Mouse (Mus musculus) lung, postnatal 14 days (tissue): ENCODE measurements at regions not wholly inside any gene's neighbourhood (a gene's known extent, or its start where the extent isn't known, plus 50 kb on each side); places are given as distances from the start of the nearest gene placed in this dataset.
A peak's percentile ranks its signal among the peaks of the same experiment; 100 is the strongest.

Experiments
- DNase-seq: peaks from one replicate; pipeline ENCODE4 v3.0.0; 2021

DNA sequence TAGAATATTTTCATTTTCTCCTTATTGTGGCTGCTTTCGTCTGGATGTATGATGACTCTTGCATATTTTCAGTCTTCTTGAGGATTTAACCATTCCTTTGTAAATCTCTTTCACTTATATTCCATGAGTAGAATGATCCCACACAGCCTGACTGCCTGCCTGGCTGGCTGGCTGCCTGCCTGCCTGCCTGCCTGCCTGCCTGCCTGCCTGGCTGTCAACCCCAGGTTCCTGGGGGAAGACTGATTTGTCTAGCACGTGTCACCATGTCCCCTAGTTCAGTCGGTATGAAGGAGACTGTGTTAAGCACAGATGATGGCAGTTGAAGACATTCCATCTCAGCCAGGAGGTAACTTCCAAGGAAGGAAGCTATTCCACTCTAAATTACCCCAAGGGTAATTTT lies 370.8 kb downstream of the Nkx6-1 start:
- DNase-seq: no peak

DNA sequence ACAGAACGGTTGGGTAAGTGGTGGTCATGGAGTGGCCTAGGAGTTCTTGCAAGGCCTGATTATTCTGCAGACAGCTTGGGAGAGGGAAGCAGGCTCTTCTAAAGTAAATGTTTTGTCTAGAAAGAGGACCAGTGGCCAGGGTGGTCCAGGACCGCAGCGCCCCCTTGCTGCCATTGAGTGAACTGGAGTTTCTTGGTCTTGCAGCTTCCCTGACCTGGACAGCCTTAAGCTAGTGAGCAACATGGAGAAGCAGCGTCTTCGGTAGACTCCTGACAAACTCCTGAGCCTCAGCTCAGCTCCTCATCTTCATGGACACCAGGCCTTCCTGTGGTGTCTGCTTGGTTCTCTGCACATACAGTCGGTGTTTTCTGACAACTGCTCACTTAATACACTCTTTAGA lies 376.4 kb downstream of the Nkx6-1 start:
- DNase-seq: peak; percentile 40

DNA sequence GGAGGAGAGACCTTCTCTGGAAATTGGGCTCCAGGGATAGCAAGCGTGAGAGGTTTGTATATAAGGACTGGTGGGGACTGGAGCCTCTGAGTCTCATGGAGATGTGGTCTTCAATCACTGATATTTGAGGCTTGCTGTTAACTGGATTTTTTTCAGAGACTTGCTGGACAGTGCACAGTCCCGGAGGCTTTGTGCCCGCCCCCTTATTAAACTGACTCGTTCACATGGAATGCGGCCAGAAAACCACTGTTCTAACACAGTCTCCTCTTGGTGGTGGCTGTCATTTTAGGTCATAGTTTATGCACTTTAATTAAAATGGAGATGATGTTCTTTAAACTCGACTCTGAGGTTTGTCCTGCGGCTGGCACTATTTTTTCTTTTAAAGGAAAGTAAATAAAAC lies 378.9 kb downstream of the Nkx6-1 start:
- DNase-seq: no peak

GRCm38 (mm10) chr5:101250474-101250873 lies 405.0 kb downstream of the Gpat3 start:
- no peak for DNase-seq

DNA sequence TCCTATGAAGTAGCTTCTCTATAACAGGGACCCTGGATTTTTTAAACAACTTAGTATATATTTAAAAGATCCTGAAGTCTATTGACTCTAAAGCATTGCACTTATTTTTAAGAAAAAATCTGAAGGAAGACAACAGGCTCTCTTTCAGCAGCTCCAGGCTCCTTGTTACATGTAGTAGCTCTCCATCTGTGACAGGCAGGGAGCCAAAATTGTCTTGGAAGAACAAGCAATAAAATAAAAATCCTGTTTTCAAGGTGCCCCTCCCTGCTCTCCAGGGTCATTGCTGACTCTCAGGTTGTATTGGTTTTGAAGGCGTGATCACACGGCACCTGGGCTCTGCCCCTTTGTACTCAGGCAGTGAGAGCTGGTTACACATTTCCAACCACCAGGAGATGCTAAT lies 397.1 kb downstream of the Gpat3 start:
- DNase-seq: no peak

GRCm38 (mm10) chr5:101239298-101240118 lies 394.0 kb downstream of the Gpat3 start:
- DNase-seq: peak; percentile 1

DNA sequence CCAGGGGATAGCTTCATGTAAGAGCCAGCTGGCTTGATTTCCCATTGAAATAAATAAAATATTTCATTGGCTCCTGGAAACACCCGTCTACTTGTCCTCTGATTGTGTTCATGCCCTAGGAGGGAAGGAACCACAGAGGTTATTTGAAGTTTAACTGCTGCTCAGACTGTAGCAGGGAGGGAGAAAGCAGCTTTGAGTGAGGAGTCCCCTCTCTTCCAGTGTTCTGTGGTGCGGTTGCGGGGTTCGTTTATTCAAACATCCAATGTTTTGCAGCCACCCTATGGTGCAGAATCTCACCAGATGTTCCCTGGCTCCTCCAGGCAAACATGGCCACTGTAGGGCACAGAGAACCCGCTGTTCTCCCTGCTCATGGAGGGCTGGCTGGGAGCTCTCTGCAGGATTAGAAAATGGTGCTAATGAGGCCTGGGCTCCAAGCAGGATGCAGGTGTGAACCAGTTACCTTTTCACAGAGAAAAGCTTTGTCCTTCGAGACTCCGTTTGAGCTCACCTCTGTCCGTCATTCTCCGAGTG lies 390.7 kb downstream of the Gpat3 start:
- DNase-seq: no peak

- no peak for DNase-seq
Observed at GRCm38 (mm10) chr5:101222390-101222789, 376.9 kb downstream of the Gpat3 start.

- no peak for DNase-seq
Observed at GRCm38 (mm10) chr5:101218082-101218481, 372.6 kb downstream of the Gpat3 start.

DNA sequence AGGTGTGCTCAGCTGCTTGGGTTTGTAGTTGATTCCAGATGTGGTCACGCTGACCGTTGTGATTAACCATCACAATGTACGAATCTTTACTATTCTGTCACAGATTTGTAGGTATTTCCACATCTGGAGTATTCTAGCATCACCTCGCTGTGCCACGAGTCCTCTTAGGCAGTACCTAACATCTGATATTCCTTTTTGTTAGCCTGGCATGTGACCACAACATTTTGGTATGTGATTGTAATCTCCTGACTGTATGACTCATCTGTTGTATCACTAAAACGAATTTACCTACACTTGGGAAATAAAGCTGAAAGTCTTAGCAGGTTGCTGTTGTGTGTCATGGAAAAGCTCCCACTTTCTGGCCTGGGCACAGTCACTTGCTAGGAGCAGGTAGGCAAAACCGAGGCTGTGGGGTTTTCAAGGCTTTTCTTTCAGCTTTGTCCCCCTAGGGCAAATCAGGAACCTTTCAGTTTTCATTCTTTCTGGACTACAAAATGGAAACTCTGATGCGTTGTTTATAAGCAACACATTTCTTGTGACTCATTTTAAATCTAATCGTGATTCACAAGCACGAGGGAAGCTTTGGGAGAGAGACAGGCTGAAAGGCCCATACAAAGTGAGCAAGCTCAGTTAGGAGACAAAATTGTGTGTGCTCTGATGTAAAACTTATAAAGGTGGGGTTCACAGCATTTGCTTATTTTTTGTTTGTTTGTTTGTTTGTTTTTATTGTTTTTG lies 371.5 kb downstream of the Gpat3 start:
- DNase-seq: no peak

- DNase-seq: no peak
Observed at GRCm38 (mm10) chr5:101211974-101212373, 366.5 kb downstream of the Gpat3 start.

DNA sequence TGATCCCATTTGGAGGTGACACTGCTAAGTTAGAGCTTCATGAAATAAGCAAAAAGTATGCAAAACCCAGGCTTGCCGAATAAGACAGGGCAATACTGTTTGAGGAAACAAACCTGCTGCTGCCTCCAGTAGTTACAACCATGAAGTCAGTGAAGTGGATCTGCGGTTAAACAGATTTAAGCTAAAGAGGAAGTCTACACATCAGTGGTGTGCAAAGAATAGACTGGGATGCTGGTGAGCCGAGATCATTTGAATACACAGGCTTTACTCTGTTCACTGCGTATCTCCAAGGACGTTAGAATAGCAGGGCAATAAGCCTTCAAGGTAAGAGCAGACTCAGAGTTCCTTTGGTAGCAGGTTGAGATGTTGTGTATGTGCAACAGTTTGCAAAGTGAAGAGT lies 362.6 kb downstream of the Gpat3 start:
- DNase-seq: no peak

DNA sequence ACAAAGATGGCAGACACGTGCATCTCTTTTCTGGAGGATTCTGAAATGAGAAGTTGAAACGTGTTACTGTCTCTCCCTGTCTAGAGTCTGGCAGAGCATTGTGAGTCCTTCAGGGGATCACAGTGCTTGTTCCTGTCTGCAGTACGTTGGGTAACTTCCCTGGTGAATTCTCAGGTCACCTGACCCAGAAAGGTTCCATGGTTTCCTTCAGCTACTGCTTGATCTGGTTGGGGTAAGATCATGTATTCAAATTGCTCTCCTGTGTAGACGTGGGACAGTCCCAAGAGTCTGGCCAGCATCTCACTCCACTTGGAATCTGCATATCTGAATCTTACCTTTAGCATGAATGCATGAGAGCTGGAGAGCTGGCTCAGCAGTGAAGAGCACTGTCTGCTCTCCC lies 350.0 kb downstream of the Gpat3 start:
- DNase-seq: no peak

DNA sequence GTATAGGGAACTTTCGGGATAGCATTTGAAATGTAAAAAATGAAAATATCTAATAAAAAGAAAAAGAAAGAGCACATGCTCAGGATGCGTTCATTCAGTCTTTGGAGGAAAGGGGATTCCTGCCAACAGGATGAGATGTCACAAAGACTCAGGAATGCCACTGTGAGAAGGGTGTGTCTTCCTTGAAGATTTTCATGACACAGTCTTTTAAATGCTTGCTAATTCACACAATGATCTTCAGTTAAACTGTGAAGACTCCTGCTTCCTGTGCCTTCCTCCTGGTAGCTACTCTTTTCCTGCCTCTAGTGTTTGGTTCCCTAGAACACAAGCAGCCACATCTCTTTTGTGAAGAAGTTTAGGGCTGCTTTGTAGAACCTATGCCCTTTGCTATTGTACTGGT lies 345.5 kb downstream of the Gpat3 start:
- no peak for DNase-seq

GRCm38 (mm10) chr5:101173183-101173582 lies 327.7 kb downstream of the Gpat3 start:
- DNase-seq: no peak

DNA sequence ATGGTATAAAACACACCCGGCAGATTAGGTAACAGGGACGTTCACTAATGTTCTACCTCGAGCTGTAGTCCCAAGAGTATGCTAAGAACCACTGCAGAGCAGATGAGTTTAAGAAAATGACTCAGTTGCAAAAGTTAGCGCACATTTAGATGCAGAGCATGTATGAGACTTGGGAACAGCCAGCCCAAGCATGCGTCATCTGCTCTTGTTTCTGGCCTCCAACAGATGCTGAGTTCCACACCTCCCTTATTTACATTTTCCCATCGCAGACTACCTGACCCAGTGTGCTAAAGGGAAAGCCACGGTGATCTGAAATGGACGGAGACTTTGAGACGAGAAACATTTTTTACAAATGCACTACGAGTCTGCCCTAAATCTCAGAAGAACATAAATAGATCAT lies 327.3 kb downstream of the Gpat3 start:
- no peak for DNase-seq

GRCm38 (mm10) chr5:101169074-101169473 lies 323.6 kb downstream of the Gpat3 start:
- DNase-seq: no peak

DNA sequence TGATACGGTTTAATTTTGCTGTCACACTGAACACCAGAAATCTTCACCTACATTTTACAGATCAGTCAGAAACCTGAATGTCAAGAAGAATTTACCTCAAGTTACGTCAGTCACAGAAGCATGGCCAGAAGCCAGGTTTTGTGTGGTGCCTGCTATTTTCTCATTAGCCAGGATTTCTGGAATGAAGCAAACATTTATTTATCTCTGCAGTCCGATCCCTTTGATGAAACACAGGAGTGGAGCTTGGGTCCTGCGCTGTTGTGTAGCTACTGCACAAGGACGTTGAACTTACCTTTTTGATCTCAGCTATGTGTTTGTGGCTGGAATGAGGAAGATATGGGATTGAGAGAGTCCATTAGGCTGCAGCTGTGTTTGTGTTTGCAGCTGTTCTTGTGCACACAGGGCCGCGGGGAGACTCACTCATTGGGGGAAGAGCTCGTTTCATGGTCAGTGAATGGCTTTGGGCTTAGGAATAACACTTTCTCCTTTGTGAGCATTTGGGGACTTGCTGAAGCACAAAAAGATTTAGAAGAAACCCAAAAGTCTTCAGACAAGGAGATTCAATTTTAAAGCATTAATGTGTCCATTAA lies 318.2 kb downstream of the Gpat3 start:
- DNase-seq: no peak

- DNase-seq: no peak
Observed at GRCm38 (mm10) chr5:101163112-101163511, 317.6 kb downstream of the Gpat3 start.

GRCm38 (mm10) chr5:101157416-101157815 lies 311.9 kb downstream of the Gpat3 start:
- DNase-seq: no peak

DNA sequence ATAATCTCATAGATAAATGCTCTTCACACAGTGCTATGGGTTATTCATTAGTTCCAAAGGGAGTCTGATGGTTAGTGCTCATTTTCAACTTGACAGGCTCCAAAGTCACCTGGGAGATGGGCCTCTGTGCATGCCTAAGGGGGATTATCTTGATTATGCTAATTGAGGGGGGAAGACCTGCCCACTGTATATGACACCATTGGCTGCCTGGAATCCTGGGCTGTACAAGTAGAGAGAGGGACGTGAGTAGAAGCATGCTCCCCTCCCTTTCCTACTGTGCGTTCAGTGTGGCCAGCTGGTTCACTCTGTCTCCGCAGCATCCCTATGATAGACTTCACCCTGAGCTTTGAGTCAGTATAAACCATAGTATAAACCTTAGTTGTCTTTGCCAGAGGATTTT lies 300.8 kb downstream of the Gpat3 start:
- no peak for DNase-seq

GRCm38 (mm10) chr5:101124941-101125453 lies 279.5 kb downstream of the Gpat3 start:
- DNase-seq: no peak

- DNase-seq: no peak
Observed at GRCm38 (mm10) chr5:101122914-101123313, 277.4 kb downstream of the Gpat3 start.
